Mouse (Mus musculus): ENCODE results near the gene Dlg2. TPM values are rescaled to one million over a fixed set of nuclear protein-coding genes. Genes with fewer than 3 reads are reported as not detected.

The Dlg2 gene
- polyA plus RNA-seq, 1 experiment, result 0.01 TPM

- H3K36me3 ChIP-seq (ENCODE audit: control insufficient read depth, insufficient read depth), result no peaks in the 10 kb centered on the region
- no peak for TF ChIP-seq FOSL1 (IDR thresholded peaks at IDR 0.05; ENCODE audit: insufficient read depth, low read length, poor library complexity, severe bottlenecking)
- TF ChIP-seq CTCF (IDR thresholded peaks at IDR 0.05; ENCODE audit: control insufficient read depth, insufficient read depth, insufficient read length), result no peak
- no peak for TF ChIP-seq USF1 (IDR thresholded peaks at IDR 0.05; ENCODE audit: low read depth)
- H3K79me3 ChIP-seq (ENCODE audit: low read depth), result no peaks in the 10 kb centered on the region
- H3K27me3 ChIP-seq (ENCODE audit: control insufficient read depth, insufficient read depth, insufficient read length), result no peaks in the 10 kb centered on the region
- H3K79me2 ChIP-seq (ENCODE audit: control insufficient read depth, insufficient read depth), result no peaks in the 10 kb centered on the region
- no peak overlapping the region for H3ac ChIP-seq (ENCODE audit: control insufficient read depth, insufficient read length, low read depth)
- H3K4me3 ChIP-seq (ENCODE audit: insufficient read depth, poor library complexity, severe bottlenecking), result no peak overlapping the region
Observed at GRCm38 (mm10) chr7:92448782-92449575, 1972.5 kb downstream of the Dlg2 start.

GRCm38 (mm10) chr7:92454176-92454575 lies 1977.7 kb downstream of the Dlg2 start:
- Histone ChIP-seq H3K79me2 (ENCODE audit: control insufficient read depth, insufficient read depth) (no peaks in the 10 kb centered on the region), H3K4me3 (ENCODE audit: insufficient read depth, poor library complexity, severe bottlenecking) (no peak overlapping the region), H3K27me3 (ENCODE audit: control insufficient read depth, insufficient read depth, insufficient read length) (no peaks in the 10 kb centered on the region), H3ac (ENCODE audit: control insufficient read depth, insufficient read length, low read depth) (no peak overlapping the region), H3K36me3 (ENCODE audit: control insufficient read depth, insufficient read depth) (no peaks in the 10 kb centered on the region), H3K79me3 (ENCODE audit: low read depth) (no peaks in the 10 kb centered on the region)
- no peak for TF ChIP-seq USF1 (IDR thresholded peaks at IDR 0.05; ENCODE audit: low read depth)
- no peak for TF ChIP-seq FOSL1 (IDR thresholded peaks at IDR 0.05; ENCODE audit: insufficient read depth, low read length, poor library complexity, severe bottlenecking)
- no peak for TF ChIP-seq CEBPB (IDR thresholded peaks at IDR 0.05; ENCODE audit: low read depth)
- no peak for TF ChIP-seq MYOG (IDR thresholded peaks at IDR 0.05; ENCODE audit: control insufficient read depth, extremely low read depth, insufficient read length)
- no peak for TF ChIP-seq MAX (IDR thresholded peaks at IDR 0.05)
- no peak for TF ChIP-seq CTCF (IDR thresholded peaks at IDR 0.05; ENCODE audit: control insufficient read depth, insufficient read depth, insufficient read length)
- no peak for TF ChIP-seq MYOD1 (IDR thresholded peaks at IDR 0.05; ENCODE audit: control insufficient read depth, insufficient read length, low read depth)

GRCm38 (mm10) chr7:92455927-92456326 lies 1979.5 kb downstream of the Dlg2 start:
- no peaks in the 10 kb centered on the region for H3K79me3 ChIP-seq (ENCODE audit: low read depth)
- H3K36me3 ChIP-seq (ENCODE audit: control insufficient read depth, insufficient read depth), result no peaks in the 10 kb centered on the region
- H3K4me3 ChIP-seq (ENCODE audit: insufficient read depth, poor library complexity, severe bottlenecking), result no peak overlapping the region
- no peak overlapping the region for H3ac ChIP-seq (ENCODE audit: control insufficient read depth, insufficient read length, low read depth)
- no peaks in the 10 kb centered on the region for H3K79me2 ChIP-seq (ENCODE audit: control insufficient read depth, insufficient read depth)
- H3K27me3 ChIP-seq (ENCODE audit: control insufficient read depth, insufficient read depth, insufficient read length), result no peaks in the 10 kb centered on the region
- TF ChIP-seq MYOG (IDR thresholded peaks at IDR 0.05; ENCODE audit: control insufficient read depth, extremely low read depth, insufficient read length) (no peak), CEBPB (IDR thresholded peaks at IDR 0.05; ENCODE audit: low read depth) (no peak), FOSL1 (IDR thresholded peaks at IDR 0.05; ENCODE audit: insufficient read depth, low read length, poor library complexity, severe bottlenecking) (no peak), MYOD1 (IDR thresholded peaks at IDR 0.05; ENCODE audit: control insufficient read depth, insufficient read length, low read depth) (no peak), MAX (IDR thresholded peaks at IDR 0.05) (no peak), CTCF (IDR thresholded peaks at IDR 0.05; ENCODE audit: control insufficient read depth, insufficient read depth, insufficient read length) (no peak), USF1 (IDR thresholded peaks at IDR 0.05; ENCODE audit: low read depth) (no peak)

- Histone ChIP-seq H3K79me3 (ENCODE audit: low read depth) (no peaks in the 10 kb centered on the region), H3K36me3 (ENCODE audit: control insufficient read depth, insufficient read depth) (no peaks in the 10 kb centered on the region), H3ac (ENCODE audit: control insufficient read depth, insufficient read length, low read depth) (no peak overlapping the region), H3K27me3 (ENCODE audit: control insufficient read depth, insufficient read depth, insufficient read length) (no peaks in the 10 kb centered on the region), H3K4me3 (ENCODE audit: insufficient read depth, poor library complexity, severe bottlenecking) (no peak overlapping the region), H3K79me2 (ENCODE audit: control insufficient read depth, insufficient read depth) (no peaks in the 10 kb centered on the region)
- TF ChIP-seq CTCF (IDR thresholded peaks at IDR 0.05; ENCODE audit: control insufficient read depth, insufficient read depth, insufficient read length), result no peak
- no peak for TF ChIP-seq MYOG (IDR thresholded peaks at IDR 0.05; ENCODE audit: control insufficient read depth, extremely low read depth, insufficient read length)
- no peak for TF ChIP-seq FOSL1 (IDR thresholded peaks at IDR 0.05; ENCODE audit: insufficient read depth, low read length, poor library complexity, severe bottlenecking)
- TF ChIP-seq CEBPB (IDR thresholded peaks at IDR 0.05; ENCODE audit: low read depth), result no peak
- TF ChIP-seq MAX (IDR thresholded peaks at IDR 0.05), result no peak
- TF ChIP-seq USF1 (IDR thresholded peaks at IDR 0.05; ENCODE audit: low read depth), result no peak
- no peak for TF ChIP-seq MYOD1 (IDR thresholded peaks at IDR 0.05; ENCODE audit: control insufficient read depth, insufficient read length, low read depth)
Observed at GRCm38 (mm10) chr7:92457791-92458190, 1981.3 kb downstream of the Dlg2 start.

- no peak for TF ChIP-seq MAX (IDR thresholded peaks at IDR 0.05)
- no peak for TF ChIP-seq USF1 (IDR thresholded peaks at IDR 0.05; ENCODE audit: low read depth)
- H3K79me2 ChIP-seq (ENCODE audit: control insufficient read depth, insufficient read depth), result no peaks in the 10 kb centered on the region
- no peak overlapping the region for H3ac ChIP-seq (ENCODE audit: control insufficient read depth, insufficient read length, low read depth)
- H3K27me3 ChIP-seq (ENCODE audit: control insufficient read depth, insufficient read depth, insufficient read length), result no peaks in the 10 kb centered on the region
- H3K4me3 ChIP-seq (ENCODE audit: insufficient read depth, poor library complexity, severe bottlenecking), result no peak overlapping the region
- no peaks in the 10 kb centered on the region for H3K79me3 ChIP-seq (ENCODE audit: low read depth)
- no peaks in the 10 kb centered on the region for H3K36me3 ChIP-seq (ENCODE audit: control insufficient read depth, insufficient read depth)
Observed at GRCm38 (mm10) chr7:92458308-92458707, 1981.8 kb downstream of the Dlg2 start.

GRCm38 (mm10) chr7:92460578-92460977 lies 1984.1 kb downstream of the Dlg2 start:
- Histone ChIP-seq H3K79me3 (ENCODE audit: low read depth) (no peaks in the 10 kb centered on the region), H3K4me3 (ENCODE audit: insufficient read depth, poor library complexity, severe bottlenecking) (no peak overlapping the region), H3K36me3 (ENCODE audit: control insufficient read depth, insufficient read depth) (no peaks in the 10 kb centered on the region), H3K79me2 (ENCODE audit: control insufficient read depth, insufficient read depth) (no peaks in the 10 kb centered on the region), H3K27me3 (ENCODE audit: control insufficient read depth, insufficient read depth, insufficient read length) (no peaks in the 10 kb centered on the region), H3ac (ENCODE audit: control insufficient read depth, insufficient read length, low read depth) (no peak overlapping the region)
- TF ChIP-seq CTCF (IDR thresholded peaks at IDR 0.05; ENCODE audit: control insufficient read depth, insufficient read depth, insufficient read length) (no peak), CEBPB (IDR thresholded peaks at IDR 0.05; ENCODE audit: low read depth) (no peak), MAX (IDR thresholded peaks at IDR 0.05) (no peak), MYOG (IDR thresholded peaks at IDR 0.05; ENCODE audit: control insufficient read depth, extremely low read depth, insufficient read length) (no peak), USF1 (IDR thresholded peaks at IDR 0.05; ENCODE audit: low read depth) (no peak), FOSL1 (IDR thresholded peaks at IDR 0.05; ENCODE audit: insufficient read depth, low read length, poor library complexity, severe bottlenecking) (no peak)

All from C2C12 (cell line).